Mouse (Mus musculus) CH12.LX (cell line): ENCODE measurements around the gene Mob3b. TPM values are rescaled to one million over a fixed set of nuclear protein-coding genes. Genes with fewer than 3 reads are reported as not detected.

Experiments
- DNase-seq: peaks from one replicate; pipeline ENCODE4 v3.0.0-alpha.2; 2013; ENCODE audit errors: extremely low read depth
- H3K27ac ChIP-seq: 2 replicates; pipeline ENCODE4 v1.5.1; 2012; ENCODE audit warnings: low read depth, mild to moderate bottlenecking, control low read depth, moderate library complexity; ENCODE audit not compliant: insufficient read depth
- H3K27me3 ChIP-seq: replicated peaks from 2 replicates; pipeline ENCODE3; 2012; ENCODE audit warnings: inconsistent platforms
- H3K36me3 ChIP-seq, 2 experiments: replicated peaks in 1 of 2; 2 replicates each; pipeline versions ENCODE3 to v1.6.1; 2012; ENCODE audit warnings: inconsistent platforms in 1 of 2, low read length in 1 of 2, mild to moderate bottlenecking in 1 of 2, mixed read lengths in 1 of 2, moderate library complexity in 1 of 2; ENCODE audit not compliant: control insufficient read depth in 1 of 2, insufficient read depth in 1 of 2
- H3K4me1 ChIP-seq, 2 experiments: 2 replicates each; pipeline ENCODE4 v1.6.1; 2012; ENCODE audit warnings: inconsistent platforms in 1 of 2, moderate library complexity in 1 of 2; ENCODE audit not compliant: insufficient read depth in 2 of 2, control insufficient read depth in 1 of 2
- H3K4me2 ChIP-seq: 2 replicates; pipeline ENCODE4 v1.6.1; 2012; ENCODE audit warnings: low read depth, mild to moderate bottlenecking, control low read depth; ENCODE audit not compliant: poor library complexity, insufficient read depth, severe bottlenecking
- H3K4me3 ChIP-seq, 3 experiments: fragments of 150-350 bp in 1 of 3; sonication (generic) in 1 of 3; replicated peaks in 1 of 3; 2 replicates each; pipeline versions ENCODE3 to v1.5.1; 2011 to 2012; ENCODE audit warnings: low read depth in 2 of 3, low read length in 2 of 3, mild to moderate bottlenecking in 2 of 3, moderate library complexity in 2 of 3, control low read depth in 1 of 3, improper control_type of control experiment in 1 of 3, inconsistent platforms in 1 of 3, mixed read lengths in 1 of 3; ENCODE audit not compliant: poor library complexity in 1 of 3
- H3K79me2 ChIP-seq: replicated peaks from 2 replicates; pipeline ENCODE4 v1.6.1; 2012; ENCODE audit warnings: mild to moderate bottlenecking, moderate library complexity; ENCODE audit not compliant: control insufficient read depth, poor library complexity, insufficient read depth, severe bottlenecking; ENCODE audit errors: extremely low read depth
- H3K9ac ChIP-seq: 2 replicates; pipeline ENCODE4 v1.6.1; 2012; ENCODE audit warnings: low read depth, mild to moderate bottlenecking, control low read depth, moderate library complexity; ENCODE audit not compliant: insufficient read depth
- H3K9me3 ChIP-seq: replicated peaks from 2 replicates; pipeline ENCODE3; 2012; ENCODE audit warnings: low read length, inconsistent platforms, mixed read lengths
- BHLHE40 ChIP-seq: IDR thresholded peaks from 2 replicates; pipeline ENCODE4 v1.6.1; 2011; ENCODE audit warnings: mild to moderate bottlenecking, low read depth, low read length, improper control_type of control experiment
- CHD2 ChIP-seq: IDR thresholded peaks from 2 replicates; pipeline ENCODE4 v1.6.1; 2011; ENCODE audit warnings: low read length, improper control_type of control experiment
- CTCF ChIP-seq, 2 experiments: IDR thresholded peaks in 1 of 2; conservative IDR thresholded peaks in 1 of 2; 2 replicates each; pipeline ENCODE4 v1.5.1; 2011 to 2012; ENCODE audit warnings: low read depth in 2 of 2, low read length in 2 of 2, improper control_type of control experiment in 1 of 2, inconsistent platforms in 1 of 2, mild to moderate bottlenecking in 1 of 2, moderate library complexity in 1 of 2
- E2F4 ChIP-seq: IDR thresholded peaks from 2 replicates; pipeline ENCODE4 v1.6.1; 2011; ENCODE audit warnings: low read depth, low read length, improper control_type of control experiment; ENCODE audit not compliant: insufficient replicate concordance
- EP300 ChIP-seq: IDR thresholded peaks from 2 replicates; pipeline ENCODE4 v1.6.1; 2011; ENCODE audit warnings: low read length, improper control_type of control experiment
- IRF4 ChIP-seq: IDR thresholded peaks from 2 replicates; pipeline ENCODE4 v1.6.1; 2014; ENCODE audit warnings: low read depth, mild to moderate bottlenecking, inconsistent platforms, low read length, improper control_type of control experiment
- JUN ChIP-seq: IDR thresholded peaks from 2 replicates; pipeline ENCODE4 v1.6.1; 2011; ENCODE audit warnings: low read depth, mild to moderate bottlenecking, low read length, improper control_type of control experiment, moderate library complexity; ENCODE audit not compliant: insufficient read depth
- JUND ChIP-seq: conservative IDR thresholded peaks from 2 replicates; pipeline ENCODE4 v1.6.1; 2011; ENCODE audit warnings: low read depth, low read length, improper control_type of control experiment
- KAT2A ChIP-seq: IDR thresholded peaks from 2 replicates; pipeline ENCODE4 v1.6.1; 2012; ENCODE audit warnings: low read length, improper control_type of control experiment, inconsistent platforms; ENCODE audit not compliant: insufficient replicate concordance
- MAX ChIP-seq: IDR thresholded peaks from 2 replicates; pipeline ENCODE4 v1.6.1; 2011; ENCODE audit warnings: low read length, improper control_type of control experiment
- MAZ ChIP-seq: IDR thresholded peaks from 2 replicates; pipeline ENCODE4 v1.6.1; 2012; ENCODE audit warnings: low read depth, mild to moderate bottlenecking, inconsistent platforms, low read length, improper control_type of control experiment, moderate library complexity
- MYC ChIP-seq: IDR thresholded peaks from 2 replicates; pipeline ENCODE4 v1.6.1; 2011; ENCODE audit warnings: low read depth, mild to moderate bottlenecking, improper control_type of control experiment, low read length
- POLR2AphosphoS2 ChIP-seq: IDR thresholded peaks from 2 replicates; pipeline ENCODE4 v1.6.1; 2011; ENCODE audit warnings: low read depth, low read length, improper control_type of control experiment
- dilution Hi-C: fragments of 300-500 bp; cut with MboI; formaldehyde crosslinking; loops from 2 replicates; pipeline ENCODE4 v1.14.3; 2020; ENCODE audit warnings: low sequenced_read_pairs; ENCODE audit not compliant: extremely low pct_unique_long_range_greater_than_20kb, extremely low pct_ligation_motif_present
- in situ Hi-C: fragments of 300-500 bp; cut with MboI; formaldehyde crosslinking; loops from 3 replicates; pipeline ENCODE4 v1.14.3; 2019; ENCODE audit warnings: low sequenced_read_pairs, low pct_ligation_motif_present, low pct_unique_long_range_greater_than_20kb, mixed read lengths
- polyA plus RNA-seq: library from polyadenylated mRNA; unstranded; fragments of >175 nt; gene quantifications from 2 replicates; pipeline ENCODE4 v1.2.1, GENCODE M21; 2012; ENCODE audit warnings: low read depth; ENCODE audit not compliant: insufficient read length
- total RNA-seq, 2 experiments: library from RNA; depleted of rRNA; stranded (reverse); fragments of 300-350 nt in 1 of 2; fragments of >200 nt in 1 of 2; gene quantifications; 2 replicates each; pipeline ENCODE4 v1.2.3; 2012 to 2014

Gene Mob3b
- total and polyA plus RNA-seq, 3 experiments: 3.5 to 11.7 (median 11.0) TPM

DNA sequence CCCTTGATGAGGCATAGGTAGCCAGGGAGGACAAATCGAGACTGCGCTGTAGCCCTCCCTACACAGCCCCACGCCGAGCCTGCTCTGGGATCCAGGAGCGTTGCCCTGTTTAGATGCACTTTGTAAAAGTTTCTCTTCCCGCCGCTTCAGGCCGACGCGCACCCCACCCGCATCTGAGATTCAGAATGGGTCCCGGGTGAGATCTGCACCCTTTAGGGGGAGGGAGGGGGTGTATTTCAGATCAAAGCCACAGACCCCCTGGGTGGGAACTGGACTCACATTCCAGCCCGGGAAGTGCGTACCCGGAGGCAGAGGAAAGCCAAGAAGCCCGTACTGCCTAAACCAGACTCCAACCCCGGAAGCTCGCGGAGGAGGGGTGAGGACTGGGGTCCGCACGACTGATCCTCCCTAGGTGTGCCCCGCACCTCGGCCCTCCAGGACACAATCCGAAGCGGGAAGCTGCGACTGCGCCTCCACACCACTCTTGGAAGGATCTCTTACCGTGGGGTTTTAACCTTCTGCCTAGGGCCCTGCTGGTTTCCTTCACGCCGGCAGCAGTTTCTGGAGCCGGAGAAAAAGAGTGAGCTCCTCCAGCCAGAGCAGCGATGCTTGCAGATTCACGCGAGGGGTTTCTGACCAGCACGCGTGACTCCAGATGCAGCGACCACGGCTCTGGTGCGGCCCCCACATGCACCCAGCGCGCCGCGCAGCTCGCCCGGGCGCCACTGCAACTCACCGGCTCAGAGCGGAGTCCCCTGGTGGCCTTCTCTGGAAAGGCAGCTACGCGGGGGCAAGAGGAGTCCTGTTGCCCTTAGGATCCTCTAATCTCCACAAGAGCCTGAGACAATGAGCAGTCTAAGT is at the start of gene Mob3b (continued):
- TF ChIP-seq EP300: no peak

DNA sequence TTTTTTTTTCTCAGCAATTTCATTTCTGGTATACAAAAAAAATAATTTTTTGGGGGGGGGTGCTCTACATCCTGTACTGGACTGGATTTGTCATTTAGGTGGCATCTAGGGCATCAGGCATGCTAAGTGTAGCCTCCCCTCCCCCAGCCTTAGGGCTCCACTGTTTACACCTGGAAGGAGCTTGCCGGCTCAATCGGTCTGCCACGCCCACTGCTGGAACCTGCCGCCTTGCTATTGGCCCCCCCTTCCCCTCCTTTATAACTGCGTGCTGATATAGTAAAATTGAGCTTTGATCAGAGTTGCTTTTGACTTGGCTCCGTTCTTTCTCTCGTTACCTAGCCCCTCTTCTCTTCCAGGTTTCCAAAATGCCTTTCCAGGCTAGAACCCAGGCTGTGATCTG is 47.4 kb upstream of the Mob3b start:
- peaks cover 47 to 56% of the 10 kb centered on the region in 2 experiments for H3K36me3 ChIP-seq
- no peak overlapping the region for H3K9ac ChIP-seq
- H3K27me3 ChIP-seq: no peaks in the 10 kb centered on the region
- no peak overlapping the region for H3K27ac ChIP-seq
- no peaks in the 10 kb centered on the region for H3K4me1 ChIP-seq
- H3K9me3 ChIP-seq: no peaks in the 10 kb centered on the region
- TF ChIP-seq MAZ (no peak), KAT2A (no peak), MAX (no peak), E2F4 (no peak), CHD2 (no peak), CTCF (conservative IDR thresholded peaks at IDR 0.05 in 1 of 2, IDR thresholded peaks at IDR 0.05 in 1 of 2; ENCODE audit: low read depth in 2 of 2, low read length in 2 of 2) (no peak), JUN (no peak), MYC (no peak), POLR2AphosphoS2 (no peak), JUND (no peak), IRF4 (no peak)
- no peak overlapping the region for H3K4me3 ChIP-seq
- dilution Hi-C loops (no loop called here), in situ Hi-C loops (no loop called here)
- H3K79me2 ChIP-seq: no peaks in the 10 kb centered on the region; the same call in 1 of the 2 replicates
- H3K4me2 ChIP-seq: no peak overlapping the region
- no peak for DNase-seq

DNA sequence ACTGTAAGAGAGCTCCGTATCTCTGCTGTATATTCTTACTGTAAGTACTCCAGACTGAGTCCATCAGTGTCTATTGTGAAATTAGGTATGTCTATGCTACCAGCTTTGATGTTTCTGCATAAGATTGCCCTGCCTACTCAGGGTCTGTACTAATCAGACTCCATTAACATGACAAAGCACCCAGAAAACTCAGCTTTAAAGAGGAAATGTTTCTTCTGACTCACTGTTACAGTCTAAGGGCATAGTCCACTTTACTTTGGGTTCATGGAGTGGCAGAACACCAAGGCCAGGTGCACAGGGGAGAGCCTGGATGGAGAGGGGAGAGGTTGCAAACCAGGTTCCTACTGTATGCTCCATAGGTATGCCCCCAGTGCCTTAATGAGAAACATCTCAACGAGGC is 46.4 kb upstream of the Mob3b start:
- in situ Hi-C loops (no loop called here), dilution Hi-C loops (no loop called here)
- peaks cover 56 to 66% of the 10 kb centered on the region in 2 experiments for H3K36me3 ChIP-seq
- no peak overlapping the region for H3K4me2 ChIP-seq
- no peaks in the 10 kb centered on the region for H3K4me1 ChIP-seq
- no peak overlapping the region for H3K27ac ChIP-seq
- no peak for DNase-seq
- H3K9me3 ChIP-seq: no peaks in the 10 kb centered on the region
- no peak for TF ChIP-seq IRF4
- no peak for TF ChIP-seq KAT2A
- TF ChIP-seq BHLHE40: no peak
- no peaks in the 10 kb centered on the region for H3K27me3 ChIP-seq
- no peak overlapping the region for H3K9ac ChIP-seq
- no peak overlapping the region for H3K4me3 ChIP-seq
- H3K79me2 ChIP-seq: no peaks in the 10 kb centered on the region; the same call in 1 of the 2 replicates
